Mouse (Mus musculus) left cerebral cortex, adult 11 months (tissue): ENCODE data around the gene Pgap3.
A peak's percentile ranks its signal among the peaks of the same experiment; 100 is the strongest.
"Not testable (repeated sequence)": the region's sequence is repeated elsewhere in the genome, so short reads cannot be mapped to it uniquely, and the experiment has no call there.

Experiments used
- DNase-seq: peaks from one replicate; pipeline ENCODE4 v3.0.0; 2022; ENCODE audit warnings: low spot score

The Pgap3 gene

DNA sequence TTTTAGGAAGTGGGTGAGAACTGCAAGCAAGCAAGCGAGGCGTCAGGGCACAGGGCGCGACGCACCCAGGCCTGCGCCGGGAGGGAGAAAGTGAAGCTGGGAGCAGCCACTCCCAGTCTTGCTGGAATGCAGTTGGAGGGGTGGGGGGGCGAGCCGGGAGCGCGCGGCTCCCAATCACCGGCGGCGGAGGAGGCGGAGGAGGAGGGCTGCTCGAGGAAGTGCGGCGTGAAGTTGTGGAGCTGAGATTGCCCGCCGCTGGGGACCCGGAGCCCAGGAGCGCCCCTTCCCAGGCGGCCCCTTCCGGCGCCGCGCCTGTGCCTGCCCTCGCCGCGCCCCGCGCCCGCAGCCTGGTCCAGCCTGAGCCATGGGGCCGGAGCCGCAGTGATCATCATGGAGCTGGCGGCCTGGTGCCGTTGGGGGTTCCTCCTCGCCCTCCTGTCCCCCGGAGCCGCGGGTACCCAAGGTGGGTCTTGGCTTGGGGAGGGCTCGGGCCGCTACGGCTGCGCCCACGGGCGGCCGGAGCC, 12.0 kb upstream of the Pgap3 start, which contains the start of gene Erbb2:
Gene Erbb2 (plus strand): TSS at position 198 of the 524 bp plus-strand sequence.
- DNase-seq: no peak

DNA sequence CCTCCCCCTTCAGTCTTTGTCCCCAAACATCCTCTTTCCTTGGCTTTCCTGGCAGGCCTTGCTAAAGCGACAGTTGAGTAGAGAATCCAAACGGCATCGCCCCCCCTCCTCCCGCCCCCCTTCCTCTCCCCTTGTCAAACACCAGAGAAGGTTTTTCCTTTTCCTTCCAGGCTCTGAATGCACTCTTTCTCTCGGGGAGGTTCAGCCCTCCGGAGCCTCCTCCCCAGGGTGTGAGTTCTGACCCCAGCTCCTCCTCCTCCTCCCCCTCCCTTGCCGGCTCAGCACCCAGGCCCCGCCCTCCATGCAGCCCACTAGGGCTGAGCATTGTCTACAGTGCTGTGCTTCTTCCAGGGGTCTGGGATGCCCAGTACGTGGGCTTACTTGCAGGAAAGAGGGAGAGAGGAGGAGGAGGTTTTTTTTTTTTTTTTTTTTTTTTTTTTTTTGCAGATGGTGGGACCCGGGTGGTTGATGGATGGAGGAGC, 9.1 kb upstream of the Pgap3 start:
- DNase-seq: no peak

DNA sequence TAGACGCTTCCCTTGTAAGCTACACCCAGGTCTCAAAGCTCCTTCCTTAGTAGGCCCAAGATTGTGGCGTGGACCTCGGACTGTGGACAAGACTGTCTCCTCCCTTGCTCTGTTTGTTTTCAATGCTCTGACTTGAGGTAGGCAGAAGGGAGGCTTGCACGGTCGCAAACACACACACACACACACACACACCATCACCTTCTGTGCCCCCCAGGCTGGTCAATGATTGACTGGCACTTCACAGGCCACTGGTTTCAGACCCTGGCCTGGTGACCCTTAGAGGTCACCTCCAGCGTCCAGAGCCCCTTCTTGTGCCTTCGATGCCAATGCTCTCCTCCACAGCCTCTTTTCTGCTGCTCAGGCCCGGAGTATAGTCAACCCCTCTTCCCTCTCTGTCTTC, 8.6 kb upstream of the Pgap3 start:
- no peak for DNase-seq

GRCm38 (mm10) chr11:98406621-98407020, 6.3 kb upstream of the Pgap3 start:
- no peak for DNase-seq

GRCm38 (mm10) chr11:98400816-98401215, 526 bp upstream of the Pgap3 start:
- no peak for DNase-seq

- no peak for DNase-seq
Observed at GRCm38 (mm10) chr11:98397946-98398345, 2.3 kb downstream of the Pgap3 start.

DNA sequence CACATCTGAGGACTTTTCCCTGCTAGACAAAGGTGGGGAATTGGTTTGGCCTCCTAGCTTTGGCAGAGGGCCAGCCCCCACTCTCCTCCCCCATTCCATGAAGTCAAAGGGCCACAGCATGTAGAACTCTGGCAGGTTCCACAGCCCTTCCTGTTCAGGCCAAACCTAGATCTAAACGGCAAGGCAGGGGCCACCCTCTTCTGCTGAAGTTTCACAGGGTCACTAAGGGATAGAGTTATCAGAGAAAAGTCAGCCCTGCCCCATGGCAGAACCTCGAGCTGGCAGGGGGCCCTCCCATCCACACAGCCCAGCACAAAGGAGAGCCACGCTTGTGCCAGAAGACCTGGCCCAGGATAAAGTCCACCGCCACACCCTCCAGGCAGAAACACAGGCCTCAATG, 5.2 kb downstream of the Pgap3 start:
- DNase-seq: no peak

GRCm38 (mm10) chr11:98394301-98394700, 6.0 kb downstream of the Pgap3 start:
- DNase-seq: no peak

DNA sequence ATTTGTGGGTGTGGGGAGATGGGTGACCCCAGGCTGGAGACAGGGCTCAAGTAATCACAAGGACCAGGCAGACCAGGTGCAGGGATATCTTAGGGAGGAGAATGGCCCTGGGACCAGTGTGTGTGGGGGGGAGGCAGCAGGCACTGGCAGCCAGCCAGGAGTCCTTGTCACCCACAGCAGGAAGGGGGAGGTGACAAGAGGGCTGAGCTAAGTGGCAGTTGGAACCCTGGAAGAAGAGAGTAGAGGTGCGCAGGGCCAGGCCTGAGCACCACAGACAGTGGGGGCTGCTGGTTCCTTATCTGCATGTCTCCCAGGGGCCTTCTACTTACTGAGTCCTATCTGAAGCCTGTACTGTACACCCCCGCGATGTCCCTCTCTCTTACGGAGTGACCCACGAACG, 7.0 kb downstream of the Pgap3 start:
- DNase-seq: no peak

- DNase-seq: no peak
Observed at GRCm38 (mm10) chr11:98392645-98393044, 7.6 kb downstream of the Pgap3 start.

DNA sequence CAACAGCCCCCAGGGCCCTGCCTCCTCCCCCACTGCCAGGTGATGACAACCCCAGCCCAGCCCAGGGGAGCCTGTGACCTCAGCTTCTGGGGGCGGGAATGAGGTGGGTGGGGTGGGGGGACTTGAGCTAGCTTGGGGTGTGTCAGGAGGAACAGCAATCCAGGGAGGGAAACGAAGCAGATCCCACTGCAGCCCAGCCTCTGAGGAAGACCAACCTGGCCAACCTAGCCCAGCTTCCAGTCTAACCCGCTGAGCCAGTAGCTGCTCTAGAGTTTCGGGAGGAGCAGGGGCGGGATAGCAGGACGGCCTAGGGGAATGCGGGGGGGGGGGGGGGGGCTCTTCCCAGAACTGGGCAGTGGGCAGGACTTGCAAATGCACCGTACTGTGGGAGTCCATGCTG, 8.3 kb downstream of the Pgap3 start:
- DNase-seq: no peak

GRCm38 (mm10) chr11:98390141-98390540, 10.1 kb downstream of the Pgap3 start:
- DNase-seq: no peak

- peak; percentile 61 for DNase-seq
Observed at GRCm38 (mm10) chr11:98389221-98389780, 11.0 kb downstream of the Pgap3 start.

DNA sequence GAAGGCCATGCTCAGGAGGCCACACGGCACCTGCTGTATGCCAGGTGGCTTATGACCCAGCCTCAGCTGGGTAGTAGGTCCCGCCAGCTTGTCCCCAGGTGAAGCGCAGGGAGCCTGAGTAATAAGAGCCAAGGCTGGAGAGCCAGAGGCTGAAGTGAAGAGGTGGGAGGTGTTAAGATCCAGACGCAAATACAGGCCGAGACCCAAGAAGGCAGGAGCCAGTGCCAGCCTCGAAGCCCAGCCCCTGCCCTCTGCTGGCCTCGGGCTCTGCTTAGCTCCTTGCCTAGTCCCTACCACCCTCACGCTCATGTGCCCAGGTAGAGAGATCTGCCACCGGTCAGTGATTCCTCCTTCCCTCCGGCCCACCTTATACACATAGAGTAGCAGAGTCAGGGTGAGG, 12.0 kb downstream of the Pgap3 start:
- no peak for DNase-seq

DNA sequence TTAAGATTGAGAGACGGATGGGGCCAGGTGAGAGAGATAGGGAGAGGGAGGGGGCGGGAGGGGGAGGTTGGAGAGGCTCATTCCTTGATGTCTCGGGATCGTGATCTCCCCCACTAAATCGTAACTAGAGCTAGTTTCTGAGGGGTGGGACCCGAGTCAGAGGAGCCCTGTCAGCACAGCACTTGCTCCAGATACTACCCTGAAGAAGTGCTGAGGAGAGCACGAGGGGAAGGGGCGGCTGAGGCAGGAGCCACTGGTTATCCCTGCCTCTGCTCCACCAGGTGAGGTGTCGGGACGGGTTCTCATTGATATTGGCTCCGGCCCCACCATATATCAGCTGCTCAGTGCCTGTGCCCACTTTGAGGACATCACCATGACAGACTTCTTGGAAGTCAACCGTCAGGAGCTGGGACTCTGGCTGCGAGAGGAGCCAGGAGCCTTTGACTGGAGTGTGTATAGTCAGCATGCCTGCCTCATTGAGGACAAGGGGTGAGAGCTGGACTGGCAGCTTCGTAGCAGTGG, 13.2 kb downstream of the Pgap3 start:
- no peak for DNase-seq

DNA sequence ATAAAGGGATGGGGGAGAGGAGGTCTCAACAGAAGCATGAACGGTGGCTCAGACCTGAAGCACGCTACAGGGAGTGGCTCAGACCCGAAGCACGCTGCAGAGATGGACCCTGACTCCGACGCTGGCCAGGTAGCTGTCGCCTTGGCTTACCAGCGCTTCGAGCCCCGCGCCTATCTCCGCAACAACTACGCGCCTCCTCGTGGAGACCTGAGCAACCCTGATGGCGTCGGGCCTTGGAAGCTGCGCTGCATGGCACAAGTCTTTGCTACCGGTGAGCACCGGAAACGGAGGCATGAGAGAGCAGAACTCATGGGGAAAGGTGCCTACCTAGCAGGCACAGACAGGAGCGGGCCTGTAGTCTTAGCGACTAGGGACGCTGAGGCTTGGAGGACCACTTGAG, 13.7 kb downstream of the Pgap3 start:
- DNase-seq: no peak

- DNase-seq: no peak
Observed at GRCm38 (mm10) chr11:98385638-98386585, 14.4 kb downstream of the Pgap3 start, which contains the start of gene Pnmt. Pnmt (plus strand) TSS chr11:98386450.

DNA sequence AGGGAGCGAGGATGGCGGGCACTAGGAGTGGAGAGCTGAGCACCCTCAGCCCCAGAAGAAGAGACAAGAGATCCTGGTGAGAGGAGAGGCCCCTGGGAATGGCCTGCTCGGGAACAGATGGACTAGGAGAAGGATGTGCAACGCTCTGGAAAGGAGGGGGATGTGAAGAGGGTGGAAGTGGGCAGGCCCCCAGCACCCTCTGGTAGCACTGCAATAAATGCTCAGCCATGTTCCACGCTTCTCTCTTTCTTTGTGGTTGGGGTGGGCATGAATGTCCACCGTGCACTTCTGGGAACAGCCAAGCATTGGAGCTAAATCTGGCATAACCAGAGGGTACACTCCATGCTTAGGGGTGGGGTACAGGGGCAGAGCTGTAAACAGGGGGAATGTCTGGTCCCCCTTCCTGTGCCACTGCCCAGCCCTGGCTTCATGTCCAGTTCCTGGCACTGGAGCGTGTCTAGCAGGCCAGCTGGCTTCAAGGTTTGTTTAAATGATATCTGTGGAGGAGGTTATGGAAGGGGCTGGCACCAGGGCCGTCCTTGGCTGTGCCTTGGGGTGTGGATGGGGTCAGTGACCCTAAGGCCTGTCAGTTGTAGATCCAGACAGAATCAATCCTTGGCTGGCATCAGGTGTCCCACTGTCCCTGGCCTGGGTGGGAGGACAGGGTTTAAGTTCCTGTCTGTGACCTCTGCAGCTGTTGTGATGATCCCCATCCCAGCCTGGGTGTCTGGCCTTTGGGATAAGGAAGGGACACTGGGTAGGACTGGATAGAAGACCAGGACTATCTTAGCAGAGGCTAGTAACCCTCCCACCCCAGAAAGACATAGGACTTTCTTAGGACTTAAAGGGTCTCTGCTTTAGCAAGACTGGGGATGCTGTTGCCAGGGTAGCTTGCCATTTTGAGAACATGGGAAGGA, 15.3 kb downstream of the Pgap3 start:
- DNase-seq: no peak

GRCm38 (mm10) chr11:98384216-98384615, 16.1 kb downstream of the Pgap3 start:
- no peak for DNase-seq

GRCm38 (mm10) chr11:98383261-98384030, 16.8 kb downstream of the Pgap3 start, which contains the start of gene Tcap:
Tcap (plus strand) TSS chr11:98383811.
- DNase-seq: no peak

GRCm38 (mm10) chr11:98382405-98382804, 17.9 kb downstream of the Pgap3 start:
- not testable (repeated sequence) for DNase-seq
